Mouse (Mus musculus) lung, adult 2 months (tissue): ENCODE measurements around the gene Ttc25. TPM values are rescaled to one million over a fixed set of nuclear protein-coding genes. Genes with fewer than 3 reads are reported as not detected.

Experiments
- DNase-seq: peaks from one replicate; pipeline ENCODE4 v3.0.0; 2022
- H3K4me1 ChIP-seq: fragments of 200-500 bp; 2 replicates; pipeline ENCODE4 v1.6.1; 2011; ENCODE audit warnings: low read length; ENCODE audit not compliant: control insufficient read depth, insufficient read depth
- H3K4me3 ChIP-seq: fragments of 200-500 bp; replicated peaks from 2 replicates; pipeline ENCODE3; 2011; ENCODE audit warnings: low read depth, mild to moderate bottlenecking, control low read depth, low read length; ENCODE audit errors: extremely low read depth
- CTCF ChIP-seq: fragments of 200-500 bp; IDR thresholded peaks from 2 replicates; pipeline ENCODE4 v1.5.1; 2011; ENCODE audit warnings: mild to moderate bottlenecking, low read length, control low read depth; ENCODE audit not compliant: insufficient read depth
- POLR2A ChIP-seq: fragments of 200-500 bp; IDR thresholded peaks from 2 replicates; pipeline ENCODE4 v1.6.1; 2011; ENCODE audit warnings: low read depth, mild to moderate bottlenecking, control low read depth, low read length, borderline replicate concordance; ENCODE audit errors: extremely low read depth
- WGBS: fragments of 180-500 bp; shearing (Covaris S2); methylation state at CpG from one replicate; pipeline ENCODE4 v1.1.7; 2018; 5-methylcytosine and 5-hydroxymethylcytosine counted together
- polyA plus RNA-seq: library from polyadenylated mRNA; depleted of rRNA; stranded (reverse); fragments of >200 nt; gene quantifications from 2 replicates; pipeline ENCODE4 v1.2.3, GENCODE M21; 2012

The Ttc25 gene
- polyA plus RNA-seq, 1 experiment = 3.4 TPM

DNA sequence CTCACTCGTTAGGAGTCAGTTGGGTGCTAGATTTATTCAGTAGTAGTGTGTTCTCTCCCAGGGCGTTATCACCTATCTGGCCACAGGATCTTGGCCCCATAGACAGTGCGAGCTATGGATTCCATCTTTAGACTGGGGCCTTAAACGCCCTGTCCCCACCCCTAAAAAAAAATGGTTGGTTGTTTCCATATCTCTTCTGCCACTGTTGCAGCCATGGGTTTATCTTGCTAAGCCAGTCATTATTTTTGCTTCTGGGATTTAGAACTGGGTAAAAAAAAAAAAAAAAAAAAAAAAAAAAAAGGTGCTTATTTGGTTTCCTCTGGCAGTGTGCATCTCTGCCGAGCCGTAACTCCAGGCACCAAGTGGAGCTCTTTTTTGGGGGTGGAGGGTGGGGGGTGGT, 19.3 kb downstream of the Ttc25 start:
- TF ChIP-seq POLR2A (no peak), CTCF (no peak)
- DNase-seq = no peak
- WGBS = 85% methylated on average over 6 of the region's 6 CpGs
- H3K4me1 ChIP-seq = no peaks in the 10 kb centered on the region
- H3K4me3 ChIP-seq = no peak overlapping the region

DNA sequence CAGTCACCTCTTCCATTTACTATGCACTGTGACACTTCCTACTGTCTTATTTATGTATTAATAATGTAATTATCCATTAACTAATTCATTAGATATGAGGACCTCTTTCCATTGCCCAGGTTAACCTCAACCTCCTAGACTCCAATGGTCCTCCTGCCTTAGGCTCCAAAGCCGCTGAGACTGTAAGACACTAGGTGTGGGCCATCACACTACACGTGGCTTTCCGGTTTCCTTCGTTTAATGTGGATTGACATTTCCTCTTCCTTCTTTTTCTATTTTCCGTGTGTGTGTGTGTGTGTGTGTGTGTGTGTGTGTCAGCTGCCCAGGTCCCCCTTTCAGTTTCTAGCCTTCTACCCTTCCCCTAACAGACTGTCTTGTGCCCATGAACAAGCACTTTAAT, 21.8 kb downstream of the Ttc25 start:
- Histone ChIP-seq H3K4me1 (0 out of 2 replicates have a peak, but pooled peaks cover 2% of the 10 kb centered on the region), H3K4me3 (no peak overlapping the region)
- no peak for DNase-seq
- WGBS = 32% methylated on average over 5 of the region's 5 CpGs
- TF ChIP-seq CTCF = no peak
- no peak for TF ChIP-seq POLR2A

DNA sequence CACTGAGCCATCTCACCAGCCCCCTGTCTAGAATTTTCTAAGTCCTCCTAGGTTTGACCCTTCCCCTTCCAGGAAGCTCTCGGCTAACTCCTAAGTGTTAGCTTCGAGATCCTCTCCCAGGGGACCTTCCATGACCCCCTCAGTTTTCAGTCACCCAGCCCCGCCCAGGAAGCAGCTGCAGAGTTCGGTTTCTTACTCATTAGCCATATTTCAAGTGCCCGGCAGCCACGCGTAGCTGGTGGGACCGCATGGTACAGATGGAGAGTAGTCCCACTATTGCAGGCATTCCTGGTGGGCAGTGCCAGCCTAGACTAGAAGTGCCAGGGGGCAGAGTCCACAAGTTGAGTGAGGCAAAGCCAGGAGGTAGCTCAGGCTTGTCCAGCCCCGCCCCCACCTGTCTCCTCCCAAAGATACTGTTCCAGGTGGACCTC, 22.4 kb downstream of the Ttc25 start:
- 27% methylated on average over 9 of the region's 9 CpGs for WGBS
- H3K4me1 ChIP-seq = 0 out of 2 replicates have a peak, but pooled peaks cover 2% of the 10 kb centered on the region
- no peak for DNase-seq
- no peak overlapping the region for H3K4me3 ChIP-seq
- TF ChIP-seq POLR2A = no peak
- TF ChIP-seq CTCF = no peak

DNA sequence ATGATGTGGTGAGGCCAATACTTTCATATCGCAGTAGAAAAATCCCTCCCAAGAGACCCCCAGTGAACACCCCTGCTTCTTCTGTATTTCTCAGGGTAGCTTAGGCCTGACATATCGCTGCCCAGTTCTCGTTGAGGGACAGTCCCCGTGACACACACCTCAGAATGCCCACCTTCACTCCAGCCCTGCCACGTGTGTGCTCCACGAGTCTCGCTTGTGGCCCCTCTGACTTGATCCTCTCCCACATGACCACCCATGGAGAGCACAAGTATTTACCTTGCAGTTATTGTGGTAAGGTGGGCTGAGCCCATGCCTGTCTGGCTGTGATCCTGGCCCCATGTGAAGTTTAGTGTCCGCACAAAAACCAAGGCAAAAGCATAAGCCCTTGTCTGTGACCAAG, 23.3 kb downstream of the Ttc25 start:
- TF ChIP-seq POLR2A = no peak
- no peak for TF ChIP-seq CTCF
- Histone ChIP-seq H3K4me1 (0 out of 2 replicates have a peak, but pooled peaks cover 2% of the 10 kb centered on the region), H3K4me3 (no peak overlapping the region)
- 83% methylated on average over 8 of the region's 8 CpGs for WGBS
- DNase-seq = no peak

DNA sequence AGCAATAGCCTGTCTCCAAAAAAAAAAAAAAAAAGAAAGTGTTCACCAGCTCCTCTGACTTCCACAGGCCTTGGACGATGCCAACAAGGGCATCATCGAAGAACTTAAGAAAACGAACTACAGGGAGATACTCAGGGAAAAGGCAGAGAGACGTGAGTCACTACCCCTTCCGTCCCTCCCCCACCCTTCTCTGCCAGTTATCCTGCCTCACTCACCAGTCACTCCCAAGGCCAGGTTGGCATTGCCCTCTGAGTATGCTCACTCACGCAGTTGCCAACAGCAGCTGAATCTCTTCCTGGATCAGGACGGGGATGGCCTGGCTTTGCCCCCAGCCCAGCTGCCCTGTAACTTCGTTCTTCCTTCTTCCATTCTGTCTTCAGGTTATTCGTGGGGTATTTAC, 24.4 kb downstream of the Ttc25 start:
- TF ChIP-seq POLR2A (no peak), CTCF (no peak)
- Histone ChIP-seq H3K4me1 (peaks cover 2% of the 10 kb centered on the region; the same call in 1 of the 2 replicates), H3K4me3 (no peak overlapping the region)
- DNase-seq = no peak
- 57% methylated on average over 9 of the region's 9 CpGs for WGBS

DNA sequence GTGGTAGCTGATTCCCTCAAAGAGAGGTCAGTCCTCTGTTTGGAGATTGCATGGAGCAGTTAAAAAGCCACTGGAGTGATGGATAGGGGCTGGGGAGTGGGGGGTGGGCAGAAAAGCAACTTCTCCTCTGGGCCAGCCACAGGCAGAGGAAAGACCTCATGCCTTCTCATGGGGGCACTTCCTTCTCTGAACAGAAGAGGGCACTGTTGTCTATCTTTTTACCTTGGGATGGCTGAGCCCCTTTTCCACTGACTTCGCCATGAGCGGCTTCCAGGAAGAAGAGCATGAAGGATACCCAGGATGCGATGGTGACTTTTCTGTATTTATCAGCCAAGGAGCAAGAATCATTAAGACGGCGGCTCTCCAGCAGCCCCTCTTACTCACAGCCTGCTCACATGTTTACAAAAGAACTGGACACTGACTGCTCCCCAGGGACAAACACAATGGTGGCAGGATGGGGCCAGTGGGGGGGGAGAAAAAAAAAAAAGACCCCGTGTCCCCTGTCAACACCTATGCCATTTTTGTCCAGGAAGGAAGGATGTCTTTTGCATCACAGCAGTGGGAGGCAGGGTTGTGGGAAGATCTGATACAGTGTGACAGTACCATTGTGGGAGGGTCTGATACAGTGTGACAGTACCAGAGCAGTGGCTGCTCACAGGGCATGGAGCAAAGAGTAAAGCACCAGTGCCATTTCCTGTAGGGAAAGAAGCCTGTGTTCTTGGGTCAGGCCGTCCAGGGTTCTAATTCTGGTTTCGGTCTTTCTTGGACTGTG, 25.2 kb downstream of the Ttc25 start:
- WGBS = 11% methylated on average over 8 of the region's 8 CpGs
- TF ChIP-seq POLR2A (no peak), CTCF (peak; percentile 77)
- Histone ChIP-seq H3K4me3 (peak overlapping the region; percentile 10), H3K4me1 (peaks cover 4% of the 10 kb centered on the region; the same call in 1 of the 2 replicates)
- peak; percentile 60 for DNase-seq

DNA sequence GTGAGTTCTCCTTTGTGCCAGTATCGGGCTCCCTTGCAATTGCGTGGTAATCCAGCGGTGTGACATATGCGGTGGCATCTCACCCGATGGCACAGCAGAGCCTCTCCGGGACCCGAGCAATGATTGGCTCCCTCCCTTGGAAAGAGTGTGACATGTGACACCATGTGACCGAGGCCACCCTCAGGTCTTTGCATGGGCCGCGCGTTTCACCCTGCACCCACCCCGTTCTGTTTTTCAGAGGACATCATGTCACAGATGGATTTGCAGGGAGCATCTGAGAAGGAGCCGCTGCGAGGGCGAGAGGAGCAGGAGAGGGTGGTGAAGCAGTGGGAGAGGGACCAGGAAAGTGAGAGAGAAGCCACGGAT, 25.8 kb downstream of the Ttc25 start:
- TF ChIP-seq POLR2A (no peak), CTCF (no peak)
- no peak overlapping the region for H3K4me3 ChIP-seq
- no peak for DNase-seq
- peaks cover 5% of the 10 kb centered on the region; the same call in 1 of the 2 replicates for H3K4me1 ChIP-seq
- 7% methylated on average over 16 of the region's 16 CpGs for WGBS

DNA sequence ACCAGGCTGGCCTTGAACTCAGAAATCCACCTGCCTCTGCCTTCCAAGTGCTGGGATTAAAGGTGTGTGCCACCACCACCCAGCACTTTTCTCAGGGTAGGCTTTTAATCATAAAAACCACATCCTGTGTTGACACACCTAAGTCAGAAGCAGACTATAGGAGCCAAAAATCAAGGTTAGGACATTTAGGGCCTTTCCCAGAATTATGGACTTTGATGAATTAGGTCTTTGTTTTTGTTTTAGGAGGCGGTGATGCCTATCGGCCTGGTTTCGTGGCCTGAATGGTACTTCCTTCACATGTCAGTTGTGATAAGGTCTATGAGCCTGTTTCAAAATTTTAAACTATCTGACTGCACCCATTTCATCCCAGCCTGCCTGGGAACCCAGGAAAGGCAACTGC, 28.8 kb downstream of the Ttc25 start:
- Histone ChIP-seq H3K4me3 (no peak overlapping the region), H3K4me1 (peaks cover 7% of the 10 kb centered on the region; the same call in 1 of the 2 replicates)
- no peak for DNase-seq
- TF ChIP-seq CTCF (no peak), POLR2A (no peak)
- 54% methylated on average over 3 of the region's 3 CpGs for WGBS

DNA sequence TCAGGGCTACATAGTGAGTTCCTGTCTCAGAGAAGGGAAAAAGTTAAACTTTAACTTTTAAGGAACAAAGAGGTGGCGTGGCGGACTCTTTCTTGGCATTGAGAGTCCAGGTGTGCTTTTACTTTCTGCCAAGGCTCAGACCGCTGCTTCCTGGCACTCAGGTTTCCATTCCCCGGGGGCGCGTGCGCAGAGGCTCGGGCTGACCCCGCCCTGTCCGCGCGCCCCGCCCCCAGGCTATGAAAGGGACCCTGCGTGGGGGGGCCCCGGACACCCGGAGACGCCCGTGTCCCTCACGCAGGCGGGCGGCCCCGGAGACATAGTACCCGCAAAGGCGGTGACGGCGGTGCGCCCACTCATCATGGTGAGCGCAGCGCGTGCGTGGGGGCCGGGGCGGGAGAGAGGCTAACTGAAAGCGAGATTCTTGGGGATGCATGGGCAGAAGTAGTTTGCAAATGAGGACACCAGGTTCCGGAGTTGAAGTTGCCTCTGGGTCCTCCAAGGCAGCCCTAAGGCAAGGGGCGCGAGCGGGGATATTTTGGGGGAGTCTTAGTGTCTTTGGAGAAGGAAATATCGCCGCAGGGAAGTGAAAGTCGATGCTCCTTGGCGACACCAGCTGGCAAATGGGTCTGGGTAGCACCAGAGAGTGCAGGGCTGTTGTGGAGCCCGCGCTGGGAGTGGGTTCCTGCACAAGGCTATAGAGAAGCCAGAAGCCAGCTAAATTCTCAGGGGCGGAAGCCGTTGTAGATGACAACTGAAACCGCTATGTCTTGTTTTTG, 29.5 kb downstream of the Ttc25 start, which contains the start of gene Cnp:
Gene Cnp, plus strand, starts transcription at position 197 of the 776 bp plus-strand sequence.
- peak within 1 kb of the TSS; percentile 87 for H3K4me3 ChIP-seq
- peak; percentile 74 for DNase-seq
- under 1% methylated on average over 47 of the region's 47 CpGs for WGBS
- H3K4me1 ChIP-seq = peaks cover 7% of the 10 kb centered on the region; the same call in 1 of the 2 replicates
- TF ChIP-seq CTCF (no peak), POLR2A (peak; percentile 63; the same call in 1 of the 2 replicates)
